Comparison of ENCODE assay signal across 26 mouse cellular contexts in genomic region chr2:28146152-28146551, GRCm38 (mm10). TPM values are rescaled to one million over a fixed set of nuclear protein-coding genes. Genes with fewer than 3 reads are reported as not detected.
DNase-seq lines count a peak whose midpoint lies in the region; ATAC-seq and TF ChIP-seq lines count a peak whose summit lies in the region.
"Had no signal": no experiment of that assay in that cellular context is flagged by ENCODE, and none has a peak within 500 bp of the region (broad histone marks: within the 10 kb centered on the region; RNA-seq: fewer than 3 reads in every experiment).

No protein-coding gene starts in this region.

- H3K4me3 ChIP-seq in ES-E14 (ENCODE audit: insufficient read depth in 1 of 2, low read depth in 1 of 2, low read length in 2 of 2, poor library complexity in 1 of 2, severe bottlenecking in 1 of 2) = no peak overlapping the region
- H3K4me3 ChIP-seq: erythroblast, embryonic 14.5 days; hindbrain, embryonic 12.5 days; limb, embryonic 13.5 days; lung, embryonic 15.5 days; midbrain, embryonic 15.5 days had no signal

- 0 out of 4 replicates have a peak, but pooled peaks cover 0 to 4% of the 10 kb centered on the region in 2 experiments for H3K4me1 ChIP-seq in ES-E14 (ENCODE audit: control insufficient read depth in 2 of 2, insufficient read depth in 2 of 2, low read length in 2 of 2, poor library complexity in 1 of 2)

- no peaks in the 10 kb centered on the region; the same call in 1 of the 2 replicates for H3K36me3 ChIP-seq in ES-E14 (ENCODE audit: control insufficient read depth, insufficient read depth, low read length, poor library complexity, severe bottlenecking)
- H3K36me3 ChIP-seq: hindbrain, embryonic 12.5 days; limb, embryonic 13.5 days; lung, embryonic 15.5 days; midbrain, embryonic 15.5 days had no signal

- in situ Hi-C loops in ES-E14 (cut with MboI; ENCODE audit: low sequenced_read_pairs in 2 of 2, unreplicated experiment in 2 of 2) = no loop called here

- H3K9ac ChIP-seq in ES-E14 (ENCODE audit: insufficient read depth, low read depth, low read length, poor library complexity, severe bottlenecking) = no peak overlapping the region
- H3K9ac ChIP-seq: forebrain, postnatal 0 days; hindbrain, embryonic 12.5 days; limb, embryonic 13.5 days; lung, embryonic 15.5 days; midbrain, embryonic 15.5 days had no signal

- no peaks in the 10 kb centered on the region for H3K9me3 ChIP-seq in ES-E14 (ENCODE audit: control insufficient read depth, insufficient read depth, low read depth, low read length)
- H3K9me3 ChIP-seq: hindbrain, embryonic 12.5 days; limb, embryonic 13.5 days; lung, embryonic 15.5 days; midbrain, embryonic 15.5 days had no signal

- DNase-seq in 416B (ENCODE audit: low read depth) = peak; percentile 6
- no peak for DNase-seq in ES-E14 (ENCODE audit: low read depth, low spot score)
- DNase-seq in ZHBTc4 (ENCODE audit: low read depth, low spot score) = peak; percentile 49
- DNase-seq in thymus, postnatal 4 days = no peak
- no peak for DNase-seq in gastrocnemius, postnatal 10 days
- DNase-seq: adrenal gland, adult 8-10 months; cerebellum, adult 18-20 months; cerebellum, postnatal 10 days; forebrain, postnatal 0 days; heart, postnatal 36 days; kidney, adult 9 months; kidney, postnatal 10 days; layer of hippocampus, adult 9-11 months; lung, postnatal 36 days; right cerebral cortex, adult 18-20 months; spleen, adult 18-20 months; thymus, postnatal 36 days had no signal

- H3K27ac ChIP-seq in ES-E14 (ENCODE audit: insufficient read depth, low read depth, low read length, poor library complexity, severe bottlenecking) = no peak overlapping the region
- H3K27ac ChIP-seq: hindbrain, embryonic 12.5 days; limb, embryonic 13.5 days; lung, embryonic 15.5 days; midbrain, embryonic 15.5 days had no signal

- ATAC-seq in megakaryocyte, adult 5-6 weeks (ENCODE audit: poor library complexity, severe bottlenecking) = peak; percentile 82
- ATAC-seq in cerebellum, adult (ENCODE audit: insufficient number of reproducible peaks, low FRiP score, low TSS enrichment) = no peak
- ATAC-seq: CD4-positive, CD25-positive, alpha-beta regulatory T cell, adult 4 months; forebrain, postnatal 0 days; intestine, embryonic 16.5 days; midbrain, embryonic 15.5 days had no signal

TF ChIP-seq in ES-E14, 5 proteins besides CTCF, POLR2A, EP300 and RAD21:
- TF ChIP-seq CHD2 (IDR thresholded peaks at IDR 0.05; ENCODE audit: low read depth, low read length) (peak; percentile 56; the same call in 1 of the 2 replicates), ZC3H11A (IDR thresholded peaks at IDR 0.05; ENCODE audit: borderline replicate concordance, low read depth, low read length) (no peak)

RNA-seq across cellular contexts. Expression of gene Olfm1, which starts 46.6 kb away (rescaled TPM):
- total RNA-seq in ES-E14 (2012; rRNA removed) = 3.4 and 5.2 TPM in 2 replicates
- 101 and 108 TPM in 2 replicates for total RNA-seq in megakaryocyte, adult 5-6 weeks (2015)
- 66.1 and 67.4 TPM in 2 replicates for total RNA-seq in megakaryocyte, adult 5-6 weeks (2017)
- total RNA-seq in gastrocnemius, postnatal 10 days (2021) = 10 to 100 TPM; 20.6 to 21.8 TPM

Comparison
In these comparisons a context has a peak if more than half of its experiments do, and no peak if none do; other contexts are left out.
1. DNase-seq: peak in 416B (single experiment) and ZHBTc4 (single experiment); none in ES-E14 (single experiment), thymus, postnatal 4 days (single experiment) and gastrocnemius, postnatal 10 days (single experiment).